Mouse (Mus musculus): ENCODE data around the gene L2hgdh. TPM values are rescaled to one million over a fixed set of nuclear protein-coding genes. Genes with fewer than 3 reads are reported as not detected.

Gene L2hgdh
- 2.5 TPM for polyA plus RNA-seq (2017; shearing (Covaris generic))

GRCm38 (mm10) chr12:69724711-69725460 is at the start of gene L2hgdh, which contains the start of gene Atp5s:
L2hgdh (minus strand) TSS chr12:69724873.
Atp5s (plus strand) TSS chr12:69724950.

GRCm38 (mm10) chr12:69681566-69682061 is 43.1 kb downstream of the L2hgdh start, which contains the start of gene Sos2:
Sos2 (minus strand) TSS chr12:69681852.

Other genes starting within 250 kb of the L2hgdh start
- 3.9 TPM for gene Vcpkmt, start 141.8 kb downstream of the L2hgdh start, polyA plus RNA-seq (2017; shearing (Covaris generic))
- 41.3 TPM for gene Sos2, start 43.0 kb downstream of the L2hgdh start, polyA plus RNA-seq (2017; shearing (Covaris generic))
- gene Atp5s, start 77 bp upstream of the L2hgdh start, polyA plus RNA-seq (2017; shearing (Covaris generic)), result 24.2 TPM
- not detected for gene Cdkl1, start 66.4 kb upstream of the L2hgdh start, polyA plus RNA-seq (2017; shearing (Covaris generic))
- gene Atl1, start 167.7 kb upstream of the L2hgdh start, polyA plus RNA-seq (2017; shearing (Covaris generic)), result 0.41 TPM
- gene Map4k5, start 168.3 kb upstream of the L2hgdh start, polyA plus RNA-seq (2017; shearing (Covaris generic)), result 7.3 TPM